Mouse (Mus musculus): ENCODE data around the gene Pdik1l.

DNA sequence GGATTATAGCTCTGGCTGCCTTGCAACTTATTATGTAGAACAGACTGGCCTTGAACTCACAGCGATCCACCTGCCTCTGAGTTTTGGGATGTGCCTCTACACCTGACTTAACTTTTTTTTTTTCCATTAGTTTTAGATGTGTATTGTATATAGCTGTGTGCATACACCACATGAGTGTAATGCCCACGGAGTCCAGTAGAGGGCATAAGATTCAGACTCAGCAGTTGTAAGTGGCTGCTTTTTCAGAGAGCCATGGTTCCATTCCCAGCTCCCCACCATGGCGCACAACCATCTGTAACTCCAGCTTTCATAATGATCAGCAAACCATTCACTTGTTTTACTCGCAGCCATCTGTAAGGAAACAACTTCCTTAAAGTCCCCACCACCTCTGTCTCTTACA lies 8.8 kb upstream of the Pdik1l start:
- no peak for TF ChIP-seq CTCF (IDR thresholded peaks at IDR 0.05)
- TF ChIP-seq EP300 (IDR thresholded peaks at IDR 0.05) = no peak
